Mouse (Mus musculus) heart, embryonic 10.5 days (tissue): ENCODE data around the gene 4932438H23Rik. TPM values are rescaled to one million over a fixed set of nuclear protein-coding genes. Genes with fewer than 3 reads are reported as not detected.
A peak's percentile ranks its signal among the peaks of the same experiment; 100 is the strongest.
"Not testable (repeated sequence)": the region's sequence is repeated elsewhere in the genome, so short reads cannot be mapped to it uniquely, and the experiment has no call there.

Experiments
- DNase-seq: peaks from one replicate; pipeline ENCODE4 v3.0.0-alpha.2; 2017; ENCODE audit warnings: low spot score
- H3K27ac ChIP-seq: fragments of 300-500 bp; sonication (generic); 2 replicates; pipeline ENCODE4 v1.5.1; 2016; ENCODE audit warnings: mild to moderate bottlenecking
- H3K27me3 ChIP-seq: fragments of 300-500 bp; sonication (generic); 2 replicates; pipeline ENCODE4 v1.6.1; 2016; ENCODE audit warnings: mild to moderate bottlenecking; ENCODE audit not compliant: poor library complexity, insufficient read depth, severe bottlenecking
- H3K36me3 ChIP-seq: fragments of 300-500 bp; sonication (generic); 2 replicates; pipeline ENCODE4 v1.6.1; 2016; ENCODE audit warnings: mild to moderate bottlenecking, moderate library complexity
- H3K4me1 ChIP-seq: fragments of 300-500 bp; sonication (generic); 2 replicates; pipeline ENCODE4 v1.6.1; 2016; ENCODE audit warnings: mild to moderate bottlenecking
- H3K4me3 ChIP-seq: fragments of 300-500 bp; sonication (generic); 2 replicates; pipeline ENCODE4 v1.5.1; 2016; ENCODE audit warnings: mild to moderate bottlenecking, moderate library complexity
- H3K9me3 ChIP-seq: fragments of 300-500 bp; sonication (generic); 2 replicates; pipeline ENCODE4 v1.6.1; 2016; ENCODE audit warnings: mild to moderate bottlenecking, moderate library complexity
- WGBS: fragments of 180-500 bp; shearing (Covaris S2); methylation state at CpG from one replicate; pipeline ENCODE4 v1.1.7; 2016; 5-methylcytosine and 5-hydroxymethylcytosine counted together
- polyA plus RNA-seq: library from polyadenylated mRNA; unstranded; fragments of >200 nt; fragmentation: Nextera tagmentation; extraction: Ambion mirVana; gene quantifications from 2 replicates; pipeline ENCODE4 v1.2.1, GENCODE M21; 2016

The 4932438H23Rik gene
- polyA plus RNA-seq, 1 experiment from 2014 or later = not detected

DNA sequence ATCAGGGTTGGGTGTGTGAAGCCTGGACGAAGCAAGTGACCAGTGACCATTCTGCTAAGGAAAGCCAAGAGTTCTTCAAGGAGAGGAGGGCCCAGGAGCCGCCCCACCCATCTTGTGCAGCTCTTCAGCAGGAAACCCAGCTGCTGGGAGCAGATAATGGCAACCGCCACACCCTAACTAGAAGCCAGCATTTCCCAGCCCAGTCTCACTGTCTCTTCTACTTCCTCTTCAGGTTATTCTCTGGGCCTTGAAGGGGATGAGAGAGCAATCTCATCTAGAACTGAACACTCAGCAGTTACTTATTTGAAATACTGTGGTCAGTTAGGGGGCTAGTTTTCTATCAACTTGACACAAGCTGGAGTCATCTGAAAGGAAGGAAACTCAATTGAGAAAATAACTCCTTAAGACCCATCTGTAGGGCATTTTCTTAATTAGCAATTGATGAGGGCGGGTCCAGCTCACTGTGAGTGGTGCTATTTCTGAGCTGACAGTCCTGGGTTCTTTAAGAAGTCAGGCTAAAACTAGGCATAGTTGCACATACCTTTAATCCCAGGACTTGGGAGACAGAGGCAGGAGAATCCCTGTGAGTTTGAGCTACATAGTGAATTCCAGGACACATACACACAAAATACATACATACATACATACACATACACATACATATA, 8.1 kb downstream of the 4932438H23Rik start:
- Histone ChIP-seq H3K27me3 (peaks cover 18% of the 10 kb centered on the region), H3K4me1 (no peaks in the 10 kb centered on the region), H3K9me3 (no peaks in the 10 kb centered on the region), H3K27ac (no peak overlapping the region), H3K36me3 (no peaks in the 10 kb centered on the region), H3K4me3 (no peak overlapping the region)
- 50% methylated on average over 4 of the region's 4 CpGs for WGBS
- DNase-seq = peak; percentile 94

DNA sequence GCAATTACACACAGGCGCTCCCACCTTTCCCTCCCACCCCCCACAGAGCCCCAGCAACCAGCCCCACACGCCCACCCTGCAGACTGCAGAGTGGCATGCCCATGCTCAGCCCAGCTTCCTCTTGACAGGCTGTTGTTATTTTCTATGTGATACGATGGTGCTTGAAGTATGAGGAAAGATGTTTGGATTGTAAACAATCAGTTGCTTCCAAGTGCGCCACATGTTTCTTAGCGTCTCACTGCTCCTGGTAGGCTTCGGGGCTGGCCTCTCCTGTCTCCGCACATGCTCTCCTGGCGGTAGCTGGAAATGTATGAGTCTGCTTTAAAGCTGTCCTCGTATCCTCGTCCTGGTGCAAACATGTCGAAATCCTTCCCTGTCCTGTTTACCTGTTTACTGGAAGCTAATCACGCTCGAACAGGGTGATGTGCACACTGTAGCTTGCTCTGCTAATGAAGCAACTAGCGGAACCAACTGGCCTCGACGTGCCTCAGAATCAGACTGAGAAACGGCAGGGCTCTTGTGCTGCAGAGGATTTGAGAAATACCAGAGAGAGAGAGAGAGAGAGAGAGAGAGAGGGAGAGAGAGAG, 9.6 kb downstream of the 4932438H23Rik start:
- H3K36me3 ChIP-seq = no peaks in the 10 kb centered on the region
- DNase-seq = no peak
- H3K27me3 ChIP-seq = peaks cover 18% of the 10 kb centered on the region
- H3K9me3 ChIP-seq = no peaks in the 10 kb centered on the region
- H3K4me3 ChIP-seq = no peak overlapping the region
- no peak overlapping the region for H3K27ac ChIP-seq
- H3K4me1 ChIP-seq = no peaks in the 10 kb centered on the region
- 59% methylated on average over 17 of the region's 17 CpGs for WGBS

DNA sequence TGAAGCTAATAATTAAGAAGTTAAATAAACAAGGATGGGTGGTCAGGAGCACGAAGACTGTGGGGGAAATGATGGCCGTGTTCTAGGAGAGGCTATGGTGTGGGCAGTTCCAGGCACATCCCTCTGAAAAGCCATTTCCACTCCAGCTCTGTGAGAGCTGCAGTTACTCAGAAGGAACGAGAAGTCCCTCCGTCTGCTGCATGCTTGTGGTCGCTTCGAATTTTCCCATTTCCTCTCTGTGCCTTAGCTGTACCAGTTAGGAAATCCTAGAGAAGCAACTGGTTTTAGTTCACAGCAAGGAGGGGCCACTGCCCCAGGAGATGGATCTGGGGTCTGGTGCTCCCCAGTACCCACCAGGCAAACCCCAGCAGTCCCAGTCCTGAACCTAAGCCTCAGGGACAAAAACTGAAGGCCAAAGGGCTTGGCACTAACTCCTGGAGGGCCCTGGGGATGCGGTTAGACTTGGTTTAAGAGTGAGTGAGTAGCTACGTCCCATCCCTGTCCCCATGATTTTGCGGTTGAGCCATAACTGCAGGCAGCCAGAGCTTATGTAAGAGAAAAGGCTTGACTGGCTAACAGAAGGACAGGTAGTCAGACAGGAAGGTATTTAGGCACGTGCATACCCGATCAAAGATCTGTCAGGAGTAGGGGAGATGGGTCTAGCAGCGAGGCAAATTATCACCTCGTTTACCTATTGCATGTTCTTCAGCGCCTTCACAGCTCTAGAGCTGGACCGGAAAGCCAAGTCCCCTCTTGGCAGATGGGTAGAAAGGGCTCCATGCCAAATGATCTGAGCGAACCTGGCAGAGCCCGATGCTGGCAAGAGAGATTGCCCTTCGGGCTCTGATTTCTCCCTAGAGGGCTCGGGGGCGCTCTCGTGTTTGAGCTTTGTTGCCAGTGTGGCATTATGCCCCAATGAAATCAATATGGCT, 10.3 kb downstream of the 4932438H23Rik start:
- WGBS = 86% methylated on average over 21 of the region's 21 CpGs
- no peak overlapping the region for H3K4me3 ChIP-seq
- peaks cover 18% of the 10 kb centered on the region for H3K27me3 ChIP-seq
- no peaks in the 10 kb centered on the region for H3K4me1 ChIP-seq
- no peaks in the 10 kb centered on the region for H3K36me3 ChIP-seq
- no peak overlapping the region for H3K27ac ChIP-seq
- no peaks in the 10 kb centered on the region for H3K9me3 ChIP-seq
- DNase-seq = no peak

DNA sequence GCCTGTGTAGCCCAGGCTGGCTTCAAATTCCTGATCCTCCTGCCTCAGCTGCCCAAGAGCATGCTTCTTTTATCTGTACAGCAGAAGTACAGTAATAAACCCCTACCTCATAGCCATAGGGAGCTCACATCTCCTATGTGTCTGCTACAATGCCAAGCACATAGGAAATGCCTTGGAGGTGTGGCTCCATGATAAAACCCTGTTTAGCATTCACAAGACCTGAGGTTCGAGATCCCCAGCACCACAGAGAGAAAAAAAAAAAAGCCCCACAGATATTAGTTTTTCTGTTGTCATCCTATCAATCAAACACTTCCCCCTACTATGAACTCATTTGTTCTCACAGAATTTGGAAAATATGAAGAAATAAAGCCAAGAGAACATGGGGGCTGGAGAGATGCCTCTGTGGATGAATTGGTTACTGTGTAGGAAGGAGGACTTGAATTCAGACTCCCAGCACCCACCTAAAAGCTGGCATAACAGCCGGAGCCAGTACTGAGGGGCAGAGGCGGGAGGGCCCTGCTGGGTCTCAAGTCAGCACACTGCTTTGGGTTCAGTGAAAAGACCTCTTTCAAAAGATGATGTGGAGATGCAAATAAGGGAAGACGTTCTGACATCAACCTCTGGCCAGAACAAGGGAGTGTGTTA, 11.8 kb downstream of the 4932438H23Rik start:
- Histone ChIP-seq H3K9me3 (no peaks in the 10 kb centered on the region), H3K36me3 (no peaks in the 10 kb centered on the region), H3K4me1 (no peaks in the 10 kb centered on the region), H3K27ac (no peak overlapping the region), H3K4me3 (no peak overlapping the region), H3K27me3 (peaks cover 18% of the 10 kb centered on the region)
- WGBS = 70% methylated on average over 4 of the region's 4 CpGs
- DNase-seq = no peak

DNA sequence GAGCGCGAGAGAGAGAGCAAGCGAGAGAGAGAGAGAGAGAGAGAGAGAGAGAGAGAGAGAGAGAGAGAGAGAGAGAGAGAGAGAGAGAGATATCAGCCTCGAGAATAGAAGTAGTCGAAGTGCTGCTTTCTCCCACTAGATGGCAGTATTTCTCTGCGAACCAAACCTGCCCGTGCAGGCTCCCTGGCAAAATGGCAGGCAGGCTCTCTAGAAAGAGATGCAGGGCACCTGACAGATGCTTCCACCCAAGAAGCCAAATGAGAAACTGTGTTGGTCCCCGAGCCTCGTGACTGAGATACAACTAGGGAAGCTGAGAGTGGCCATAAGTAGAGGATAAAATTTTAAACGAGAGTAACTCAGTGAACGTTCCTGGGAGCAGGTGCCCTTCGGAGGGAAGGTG, 13.4 kb downstream of the 4932438H23Rik start:
- Histone ChIP-seq H3K36me3 (no peaks in the 10 kb centered on the region), H3K4me1 (no peaks in the 10 kb centered on the region), H3K9me3 (no peaks in the 10 kb centered on the region), H3K4me3 (no peak overlapping the region), H3K27ac (no peak overlapping the region), H3K27me3 (peaks cover 13% of the 10 kb centered on the region; the same call in 1 of the 2 replicates)
- DNase-seq = peak; percentile 84
- 30% methylated on average over 11 of the region's 12 CpGs for WGBS

DNA sequence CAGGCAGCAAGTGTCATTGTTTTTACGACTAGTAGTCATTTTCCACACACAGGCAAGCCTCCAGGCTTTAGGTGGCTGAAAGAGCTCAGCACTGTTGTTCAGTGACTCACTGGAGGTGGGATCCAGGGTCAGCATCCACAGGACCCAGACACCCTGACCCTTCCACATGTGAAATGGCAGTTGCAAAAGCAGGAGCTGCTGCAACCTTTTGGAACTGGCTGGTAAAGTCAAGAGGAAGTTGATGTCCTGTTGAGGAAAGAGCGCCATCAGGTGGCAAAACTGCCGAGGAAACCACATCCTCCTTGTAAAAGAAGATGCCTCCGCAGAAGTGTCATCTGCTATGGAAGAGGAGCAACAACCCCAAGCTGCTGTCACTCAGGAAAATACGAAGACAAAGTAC, 18.7 kb downstream of the 4932438H23Rik start:
- WGBS = 79% methylated on average over 5 of the region's 5 CpGs
- Histone ChIP-seq H3K9me3 (no peaks in the 10 kb centered on the region), H3K36me3 (no peaks in the 10 kb centered on the region), H3K27me3 (peaks cover 8% of the 10 kb centered on the region; the same call in 1 of the 2 replicates), H3K4me1 (no peaks in the 10 kb centered on the region), H3K27ac (no peak overlapping the region), H3K4me3 (no peak overlapping the region)
- DNase-seq = no peak

DNA sequence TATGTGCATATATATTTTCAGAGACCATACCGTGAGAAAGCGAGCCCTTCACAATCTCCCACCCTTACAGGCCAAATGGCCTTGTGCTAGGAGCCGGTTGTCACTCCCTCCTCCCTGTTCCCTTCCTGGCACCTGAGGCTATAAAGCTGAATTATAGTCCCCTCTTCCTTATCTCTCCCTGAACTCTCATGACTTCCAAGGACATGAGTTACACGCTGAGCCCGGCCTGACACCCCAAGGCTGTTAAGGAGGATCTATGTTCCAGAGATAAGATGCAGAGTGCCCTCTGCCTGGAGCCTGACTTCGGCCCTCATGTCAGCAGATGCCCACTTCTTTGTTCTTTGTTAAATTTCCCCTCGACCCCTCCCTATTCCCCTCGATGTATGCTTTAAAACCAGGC, 19.5 kb downstream of the 4932438H23Rik start:
- peaks cover 15% of the 10 kb centered on the region for H3K27me3 ChIP-seq
- not testable (repeated sequence) for DNase-seq, H3K36me3 ChIP-seq, H3K9me3 ChIP-seq, H3K4me3 ChIP-seq, H3K4me1 ChIP-seq, H3K27ac ChIP-seq
- 76% methylated on average over 8 of the region's 8 CpGs for WGBS

DNA sequence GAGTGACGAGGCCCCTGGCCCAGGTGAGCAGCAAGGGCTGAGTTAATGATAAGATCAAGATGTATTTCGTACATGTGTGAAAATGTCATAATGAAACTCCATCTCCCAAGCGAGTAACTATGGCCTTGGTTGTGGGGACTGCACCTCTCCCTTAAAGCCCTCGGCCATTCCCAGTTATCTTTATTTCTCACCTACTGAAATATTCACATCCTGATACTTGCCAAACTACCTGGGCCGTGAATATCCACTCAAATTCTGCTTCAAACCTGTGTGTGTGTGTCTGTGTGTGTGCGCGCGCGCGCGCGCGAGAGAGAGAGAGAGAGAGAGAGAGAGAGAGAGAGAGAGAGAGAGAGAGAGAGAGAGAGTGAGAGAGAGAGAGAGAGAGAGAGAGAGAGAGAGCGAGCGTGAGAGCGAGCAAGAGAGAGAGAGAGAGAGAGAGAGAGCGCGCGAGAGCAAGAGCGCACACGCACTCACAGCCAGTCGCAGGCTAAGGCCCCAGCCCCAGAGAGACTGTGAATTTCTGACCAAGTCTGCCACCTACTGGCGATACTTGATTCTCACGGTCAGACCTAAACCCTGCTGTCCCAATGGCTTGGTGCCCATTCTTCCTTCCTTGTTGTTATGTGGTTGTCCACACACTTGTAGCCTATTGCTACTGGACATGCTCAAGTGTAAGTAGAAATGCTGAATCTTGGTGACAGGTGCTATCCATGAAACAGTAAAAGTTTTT, 21.6 kb downstream of the 4932438H23Rik start:
- H3K9me3 ChIP-seq = no peaks in the 10 kb centered on the region
- 32% methylated on average over 24 of the region's 24 CpGs for WGBS
- H3K27ac ChIP-seq = no peak overlapping the region
- H3K4me3 ChIP-seq = peak overlapping the region; percentile 31
- peak; percentile 92 for DNase-seq
- H3K4me1 ChIP-seq = peaks cover 8% of the 10 kb centered on the region
- no peaks in the 10 kb centered on the region for H3K36me3 ChIP-seq
- H3K27me3 ChIP-seq = peaks cover 23% of the 10 kb centered on the region

DNA sequence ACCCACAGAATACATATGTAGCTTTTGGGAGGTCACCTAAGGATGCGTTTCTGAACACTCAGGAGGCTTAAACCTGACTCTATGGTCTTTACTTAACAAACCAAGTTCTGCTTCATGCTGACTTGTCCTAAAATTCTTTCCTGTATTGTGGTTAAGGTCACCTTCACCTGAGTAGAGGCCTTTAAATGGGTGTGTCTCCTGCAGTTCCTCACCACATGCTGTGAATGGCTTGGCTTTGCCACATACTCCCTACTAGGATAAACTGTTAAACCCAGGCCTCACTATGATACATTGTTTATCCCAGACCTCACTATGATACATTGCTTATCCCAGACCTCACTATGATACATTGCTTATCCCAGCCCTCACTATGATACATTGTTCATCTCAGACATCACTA, 22.7 kb downstream of the 4932438H23Rik start:
- H3K36me3 ChIP-seq = no peaks in the 10 kb centered on the region
- H3K27me3 ChIP-seq = peaks cover 23% of the 10 kb centered on the region
- DNase-seq = no peak
- 86% methylated on average over 1 of the region's 1 CpGs for WGBS
- no peaks in the 10 kb centered on the region for H3K9me3 ChIP-seq
- no peak overlapping the region for H3K27ac ChIP-seq
- no peak overlapping the region for H3K4me3 ChIP-seq
- peaks cover 8% of the 10 kb centered on the region for H3K4me1 ChIP-seq

DNA sequence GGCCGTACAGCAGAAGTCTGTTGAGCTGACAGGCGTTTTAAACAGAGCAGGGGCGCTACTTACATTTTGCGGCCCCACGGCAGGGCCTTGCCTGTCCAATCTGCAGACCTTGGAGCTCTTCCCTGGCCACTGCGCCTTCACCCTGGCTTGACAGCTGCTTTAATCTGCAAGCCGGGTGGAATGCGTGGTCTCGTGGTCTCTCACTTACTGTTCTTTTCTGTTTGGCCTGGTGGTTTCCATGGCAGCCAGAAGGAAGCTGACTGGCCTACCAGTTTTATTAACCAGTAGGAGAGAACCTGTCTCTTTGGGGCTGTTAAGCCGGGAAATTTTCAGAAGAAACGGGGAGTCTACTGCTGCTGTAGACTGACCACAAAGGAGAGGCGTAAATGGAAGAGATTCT, 26.0 kb downstream of the 4932438H23Rik start:
- H3K27ac ChIP-seq = no peak overlapping the region
- H3K27me3 ChIP-seq = peaks cover 23% of the 10 kb centered on the region
- H3K9me3 ChIP-seq = no peaks in the 10 kb centered on the region
- peaks cover 8% of the 10 kb centered on the region for H3K4me1 ChIP-seq
- no peak overlapping the region for H3K4me3 ChIP-seq
- DNase-seq = no peak
- 32% methylated on average over 12 of the region's 12 CpGs for WGBS
- H3K36me3 ChIP-seq = no peaks in the 10 kb centered on the region

DNA sequence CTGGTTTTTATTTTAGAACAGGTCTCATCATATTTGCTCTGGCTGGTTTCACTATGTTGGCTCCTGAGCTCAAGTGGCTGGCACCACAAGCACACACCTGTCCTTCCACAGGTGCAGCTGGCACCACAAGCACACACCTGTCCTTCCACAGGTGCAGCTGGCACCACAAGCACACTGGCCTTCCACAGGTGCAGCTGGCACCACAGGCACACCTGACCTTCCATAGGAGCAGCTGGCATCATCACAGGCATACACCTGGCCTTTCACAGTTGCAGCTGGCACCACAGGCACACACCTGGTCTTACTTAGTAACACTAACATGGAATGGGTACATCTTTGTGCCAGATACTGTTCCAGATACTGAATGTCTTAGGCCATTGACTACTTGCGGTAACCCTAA, 27.8 kb downstream of the 4932438H23Rik start:
- Histone ChIP-seq H3K27me3 (peaks cover 32% of the 10 kb centered on the region), H3K9me3 (no peaks in the 10 kb centered on the region), H3K4me1 (peaks cover 8% of the 10 kb centered on the region), H3K36me3 (no peaks in the 10 kb centered on the region), H3K27ac (no peak overlapping the region), H3K4me3 (no peak overlapping the region)
- no peak for DNase-seq
- 97% methylated on average over 1 of the region's 1 CpGs for WGBS

DNA sequence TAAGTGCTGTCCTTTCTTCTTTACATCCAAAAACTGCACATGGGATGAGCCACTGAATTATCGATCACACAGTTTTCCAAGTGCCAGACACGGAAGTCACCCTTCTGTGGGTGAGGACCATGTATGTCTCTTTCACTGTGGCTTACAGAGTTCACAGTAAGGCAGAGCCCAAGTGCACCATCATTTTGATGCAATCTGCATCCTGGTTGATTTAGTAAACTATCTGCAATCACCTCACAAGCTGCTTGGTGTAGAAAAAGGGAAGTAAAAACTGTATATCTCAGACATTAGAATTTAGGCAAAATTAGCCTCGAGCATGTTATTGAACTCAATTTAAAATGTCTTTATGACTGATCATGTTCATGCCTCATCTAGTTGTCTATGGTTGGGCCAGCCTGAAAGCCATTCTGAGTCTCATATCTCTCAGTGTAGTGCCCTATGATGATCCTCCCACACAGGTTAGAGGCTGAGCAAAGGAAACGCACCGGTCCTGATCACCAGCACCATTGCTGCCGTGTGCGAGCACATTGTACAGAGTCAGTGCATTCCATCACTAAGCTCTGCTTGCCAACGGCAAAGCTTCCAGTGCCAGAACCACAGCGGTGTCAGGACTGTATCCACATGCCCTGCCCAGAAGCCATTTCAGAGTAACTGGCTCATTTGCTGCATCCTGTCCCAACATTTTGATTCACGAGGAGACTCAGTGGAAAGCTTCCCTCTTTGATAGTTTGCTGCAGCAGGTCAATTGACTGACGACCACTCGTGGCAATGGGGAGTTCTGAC, 30.1 kb downstream of the 4932438H23Rik start:
- H3K27ac ChIP-seq = no peak overlapping the region
- peaks cover 8% of the 10 kb centered on the region for H3K4me1 ChIP-seq
- no peak for DNase-seq
- H3K27me3 ChIP-seq = peaks cover 18% of the 10 kb centered on the region
- no peaks in the 10 kb centered on the region for H3K9me3 ChIP-seq
- WGBS = 82% methylated on average over 12 of the region's 12 CpGs
- H3K36me3 ChIP-seq = no peaks in the 10 kb centered on the region
- no peak overlapping the region for H3K4me3 ChIP-seq
